Mouse (Mus musculus) forebrain, embryonic 11.5 days (tissue): ENCODE results near the gene Trmt11. TPM values are rescaled to one million over a fixed set of nuclear protein-coding genes. Genes with fewer than 3 reads are reported as not detected.

Experiments
- ATAC-seq: fragments of 200-750 bp; cut with Nextera tagmentation; replicated peaks from 2 replicates; pipeline ENCODE4 v1.8.0; 2017; ENCODE audit warnings: moderate TSS enrichment; ENCODE audit not compliant: low FRiP score
- DNase-seq: peaks from one replicate; pipeline ENCODE4 v3.0.0-alpha.2; 2017; ENCODE audit warnings: low spot score
- H3K27ac ChIP-seq: fragments of 300-500 bp; sonication (generic); 2 replicates; pipeline ENCODE4 v1.5.1; 2014; ENCODE audit warnings: low read depth, low read length
- H3K27me3 ChIP-seq: fragments of 300-500 bp; sonication (generic); 2 replicates; pipeline ENCODE4 v1.6.1; 2014; ENCODE audit warnings: mild to moderate bottlenecking, low read length, mixed read lengths; ENCODE audit not compliant: control insufficient read depth, insufficient read depth
- H3K36me3 ChIP-seq: fragments of 300-500 bp; sonication (generic); 2 replicates; pipeline ENCODE4 v1.6.1; 2014; ENCODE audit warnings: mild to moderate bottlenecking, low read length, moderate library complexity, mixed read lengths; ENCODE audit not compliant: control insufficient read depth, insufficient read depth
- H3K4me1 ChIP-seq: fragments of 300-500 bp; sonication (generic); replicated peaks from 2 replicates; pipeline ENCODE4 v1.6.1; 2014; ENCODE audit warnings: low read length, mixed read lengths; ENCODE audit not compliant: control insufficient read depth, insufficient read depth
- H3K4me2 ChIP-seq: fragments of 300-500 bp; sonication (generic); 2 replicates; pipeline ENCODE4 v1.6.1; 2014; ENCODE audit warnings: low read depth, mild to moderate bottlenecking, low read length, moderate library complexity, mixed read lengths; ENCODE audit not compliant: severe bottlenecking
- H3K4me3 ChIP-seq: fragments of 300-500 bp; sonication (generic); 2 replicates; pipeline ENCODE4 v1.5.1; 2014; ENCODE audit warnings: low read depth, low read length
- H3K9ac ChIP-seq: fragments of 300-500 bp; sonication (generic); 2 replicates; pipeline ENCODE4 v1.6.1; 2014; ENCODE audit warnings: low read length
- H3K9me3 ChIP-seq: fragments of 300-500 bp; sonication (generic); 2 replicates; pipeline ENCODE4 v1.6.1; 2016; ENCODE audit warnings: low read length, mixed read lengths; ENCODE audit not compliant: control insufficient read depth
- WGBS: fragments of 180-500 bp; shearing (Covaris S2); extraction: QIAGEN DNeasy Blood & Tissue Kit; methylation state at CpG from one replicate; pipeline ENCODE4 v1.1.7; 2014; 5-methylcytosine and 5-hydroxymethylcytosine counted together
- polyA plus RNA-seq: library from polyadenylated mRNA; unstranded; fragments of >200 nt; fragmentation: Nextera tagmentation; extraction: Ambion mirVana; gene quantifications from 2 replicates; pipeline ENCODE4 v1.2.1, GENCODE M21; 2014

Trmt11 gene
- polyA plus RNA-seq, 1 experiment from 2014 or later, result 36.8 TPM

GRCm38 (mm10) chr10:30624161-30625019 lies 23.8 kb upstream of the Trmt11 start:
- 0 out of 2 replicates have a peak, but pooled peaks have one; percentile 43 for ATAC-seq
- Histone ChIP-seq H3K27ac (no peak overlapping the region), H3K4me3 (no peak overlapping the region), H3K9ac (no peak overlapping the region), H3K4me2 (no peak overlapping the region), H3K9me3 (no peaks in the 10 kb centered on the region), H3K4me1 (no peaks in the 10 kb centered on the region), H3K27me3 (no peaks in the 10 kb centered on the region), H3K36me3 (no peaks in the 10 kb centered on the region)
- no peak for DNase-seq
- 74% methylated on average over 5 of the region's 5 CpGs for WGBS

- no peak for DNase-seq
- H3K36me3 ChIP-seq, result no peaks in the 10 kb centered on the region
Observed at GRCm38 (mm10) chr10:30622928-30623327, 22.4 kb upstream of the Trmt11 start.

GRCm38 (mm10) chr10:30618918-30619210 lies 18.3 kb upstream of the Trmt11 start:
- Histone ChIP-seq H3K4me2 (peak overlapping the region; percentile 75), H3K4me1 (no peaks in the 10 kb centered on the region; the same call in 1 of the 2 replicates), H3K9me3 (no peaks in the 10 kb centered on the region), H3K27me3 (no peaks in the 10 kb centered on the region), H3K4me3 (peak overlapping the region; percentile 56), H3K36me3 (no peaks in the 10 kb centered on the region), H3K9ac (peak overlapping the region; percentile 70; the same call in 1 of the 2 replicates), H3K27ac (no peak overlapping the region)
- WGBS, result 42% methylated on average over 3 of the region's 3 CpGs
- no peak for DNase-seq
- peak; percentile 3; the same call in 1 of the 2 replicates for ATAC-seq

More at GRCm38 (mm10) chr10:30622928-30623327, 22.4 kb upstream of the Trmt11 start:
- no peak overlapping the region for H3K27ac ChIP-seq
- no peaks in the 10 kb centered on the region for H3K9me3 ChIP-seq
- no peak overlapping the region for H3K4me3 ChIP-seq
- H3K27me3 ChIP-seq, result no peaks in the 10 kb centered on the region
- no peaks in the 10 kb centered on the region for H3K4me1 ChIP-seq
- H3K4me2 ChIP-seq, result no peak overlapping the region
- ATAC-seq, result no peak
- H3K9ac ChIP-seq, result no peak overlapping the region

GRCm38 (mm10) chr10:30618091-30618917 lies 17.8 kb upstream of the Trmt11 start:
- Histone ChIP-seq H3K9ac (peak overlapping the region; percentile 70), H3K4me3 (peak overlapping the region; percentile 56), H3K4me1 (no peaks in the 10 kb centered on the region; the same call in 1 of the 2 replicates), H3K27ac (peak overlapping the region; percentile 80), H3K27me3 (no peaks in the 10 kb centered on the region), H3K4me2 (peak overlapping the region; percentile 75), H3K9me3 (no peaks in the 10 kb centered on the region), H3K36me3 (no peaks in the 10 kb centered on the region)
- peak; percentile 100 for ATAC-seq
- DNase-seq, result peak; percentile 97
- 2% methylated on average over 49 of the region's 49 CpGs for WGBS

GRCm38 (mm10) chr10:30613039-30613438 lies 12.5 kb upstream of the Trmt11 start:
- Histone ChIP-seq H3K27ac (no peak overlapping the region), H3K4me1 (no peaks in the 10 kb centered on the region; the same call in 1 of the 2 replicates), H3K4me2 (no peak overlapping the region), H3K4me3 (no peak overlapping the region), H3K36me3 (no peaks in the 10 kb centered on the region), H3K9ac (no peak overlapping the region), H3K27me3 (no peaks in the 10 kb centered on the region), H3K9me3 (no peaks in the 10 kb centered on the region)
- DNase-seq (no peak), ATAC-seq (no peak)
- 91% methylated on average over 4 of the region's 4 CpGs for WGBS

GRCm38 (mm10) chr10:30609614-30610013 lies 9.1 kb upstream of the Trmt11 start:
- no peaks in the 10 kb centered on the region for H3K36me3 ChIP-seq
- no peak overlapping the region for H3K9ac ChIP-seq
- ATAC-seq, result no peak
- no peak for DNase-seq
- H3K27me3 ChIP-seq, result no peaks in the 10 kb centered on the region
- H3K4me3 ChIP-seq, result no peak overlapping the region
- H3K27ac ChIP-seq, result no peak overlapping the region
- no peak overlapping the region for H3K4me2 ChIP-seq
- no peaks in the 10 kb centered on the region for H3K4me1 ChIP-seq
- H3K9me3 ChIP-seq, result no peaks in the 10 kb centered on the region

GRCm38 (mm10) chr10:30608109-30608508 lies 7.6 kb upstream of the Trmt11 start:
- Histone ChIP-seq H3K27me3 (no peaks in the 10 kb centered on the region), H3K9me3 (no peaks in the 10 kb centered on the region), H3K36me3 (no peaks in the 10 kb centered on the region), H3K4me1 (no peaks in the 10 kb centered on the region), H3K4me3 (no peak overlapping the region), H3K4me2 (no peak overlapping the region), H3K27ac (no peak overlapping the region), H3K9ac (no peak overlapping the region)
- 69% methylated on average over 2 of the region's 2 CpGs for WGBS
- ATAC-seq (no peak), DNase-seq (no peak)

GRCm38 (mm10) chr10:30600094-30600534 lies 435 bp downstream of the Trmt11 start:
- Histone ChIP-seq H3K9me3 (no peaks in the 10 kb centered on the region), H3K4me2 (peak overlapping the region; percentile 75), H3K9ac (peak overlapping the region; percentile 84), H3K4me1 (no peaks in the 10 kb centered on the region), H3K27me3 (no peaks in the 10 kb centered on the region), H3K27ac (peak overlapping the region; percentile 57), H3K4me3 (peak overlapping the region; percentile 80), H3K36me3 (peaks cover 4% of the 10 kb centered on the region)
- WGBS, result under 1% methylated on average over 21 of the region's 27 CpGs
- ATAC-seq, result peak; percentile 86
- no peak for DNase-seq
